Mouse (Mus musculus) lung, embryonic 15.5 days (tissue): Measurements from ENCODE around the gene Fbln1. TPM values are rescaled to one million over a fixed set of nuclear protein-coding genes. Genes with fewer than 3 reads are reported as not detected.

ENCODE experiments used
- ATAC-seq: fragments of 200-750 bp; cut with Nextera tagmentation; 2 replicates; pipeline ENCODE4 v1.8.0; 2017; ENCODE audit warnings: moderate number of reproducible peaks, borderline replicate concordance; ENCODE audit not compliant: low FRiP score, low TSS enrichment; ENCODE audit errors: extremely low read depth
- H3K27ac ChIP-seq: fragments of 300-500 bp; sonication (generic); 2 replicates; pipeline ENCODE4 v1.5.1; 2015; ENCODE audit warnings: moderate library complexity, mild to moderate bottlenecking, inconsistent platforms
- H3K27me3 ChIP-seq: fragments of 300-500 bp; sonication (generic); 2 replicates; pipeline ENCODE4 v1.6.1; 2015; ENCODE audit warnings: inconsistent platforms
- H3K36me3 ChIP-seq: fragments of 300-500 bp; sonication (generic); 2 replicates; pipeline ENCODE4 v1.6.1; 2015; ENCODE audit warnings: inconsistent platforms
- H3K4me1 ChIP-seq: fragments of 300-500 bp; sonication (generic); 2 replicates; pipeline ENCODE4 v1.6.1; 2015; ENCODE audit warnings: inconsistent platforms
- H3K4me2 ChIP-seq: fragments of 300-500 bp; sonication (generic); 2 replicates; pipeline ENCODE4 v1.6.1; 2015; ENCODE audit warnings: inconsistent platforms, mild to moderate bottlenecking, moderate library complexity
- H3K4me3 ChIP-seq: fragments of 300-500 bp; sonication (generic); 2 replicates; pipeline ENCODE4 v1.5.1; 2015; ENCODE audit warnings: mild to moderate bottlenecking, inconsistent platforms
- H3K9ac ChIP-seq: fragments of 300-500 bp; sonication (generic); 2 replicates; pipeline ENCODE4 v1.6.1; 2015; ENCODE audit warnings: inconsistent platforms
- H3K9me3 ChIP-seq: fragments of 300-500 bp; sonication (generic); 2 replicates; pipeline ENCODE4 v1.6.1; 2016; ENCODE audit warnings: inconsistent platforms
- WGBS: fragments of 180-500 bp; shearing (Covaris S2); methylation state at CpG from one replicate; pipeline ENCODE4 v1.1.7; 2015; 5-methylcytosine and 5-hydroxymethylcytosine counted together
- polyA plus RNA-seq: library from polyadenylated mRNA; unstranded; fragments of >200 nt; fragmentation: Nextera tagmentation; extraction: Ambion mirVana; gene quantifications from 2 replicates; pipeline ENCODE4 v1.2.1, GENCODE M21; 2015

Gene Fbln1
- polyA plus RNA-seq: 248 and 250 TPM in 2 replicates

- Histone ChIP-seq H3K27me3 (no peaks in the 10 kb centered on the region), H3K4me3 (peak within 1 kb of the TSS; percentile 63), H3K9me3 (no peaks in the 10 kb centered on the region), H3K4me2 (peak within 1 kb of the TSS; percentile 86), H3K9ac (peak within 1 kb of the TSS; percentile 75), H3K36me3 (peaks cover 11% of the 10 kb centered on the region; the same call in 1 of the 2 replicates), H3K4me1 (peaks cover 59% of the 10 kb centered on the region), H3K27ac (peak within 1 kb of the TSS; percentile 93)
- under 1% methylated on average over 56 of the region's 64 CpGs for WGBS
- ATAC-seq: peak; percentile 72
Observed at GRCm38 (mm10) chr15:85205792-85206702, at the start of gene Fbln1. TSS of gene Fbln1 (plus strand) at chr15:85205949.

GRCm38 (mm10) chr15:85156198-85156597 is 49.6 kb upstream of the Fbln1 start:
- Histone ChIP-seq H3K9me3 (no peaks in the 10 kb centered on the region), H3K4me3 (no peak overlapping the region), H3K36me3 (no peaks in the 10 kb centered on the region), H3K27ac (no peak overlapping the region), H3K27me3 (no peaks in the 10 kb centered on the region), H3K9ac (no peak overlapping the region), H3K4me1 (peaks cover 19% of the 10 kb centered on the region), H3K4me2 (no peak overlapping the region)
- ATAC-seq: no peak
- 33% methylated on average over 4 of the region's 4 CpGs for WGBS

GRCm38 (mm10) chr15:85161416-85161815 is 44.3 kb upstream of the Fbln1 start:
- no peak overlapping the region for H3K4me2 ChIP-seq
- H3K9ac ChIP-seq: no peak overlapping the region
- H3K36me3 ChIP-seq: no peaks in the 10 kb centered on the region
- H3K27me3 ChIP-seq: no peaks in the 10 kb centered on the region
- H3K27ac ChIP-seq: no peak overlapping the region
- ATAC-seq: no peak
- H3K9me3 ChIP-seq: no peaks in the 10 kb centered on the region
- peaks cover 25% of the 10 kb centered on the region for H3K4me1 ChIP-seq
- no peak overlapping the region for H3K4me3 ChIP-seq

- no peak for ATAC-seq
- no peaks in the 10 kb centered on the region for H3K27me3 ChIP-seq
- no peak overlapping the region for H3K9ac ChIP-seq
- no peak overlapping the region for H3K4me2 ChIP-seq
- WGBS: 34% methylated on average over 21 of the region's 21 CpGs
- H3K4me1 ChIP-seq: peaks cover 32% of the 10 kb centered on the region
- no peaks in the 10 kb centered on the region for H3K36me3 ChIP-seq
- peak overlapping the region; percentile 31 for H3K27ac ChIP-seq
- H3K9me3 ChIP-seq: no peaks in the 10 kb centered on the region
- no peak overlapping the region for H3K4me3 ChIP-seq
Observed at GRCm38 (mm10) chr15:85162693-85163663, 42.8 kb upstream of the Fbln1 start.

- Histone ChIP-seq H3K4me3 (no peak overlapping the region), H3K9me3 (no peaks in the 10 kb centered on the region), H3K27me3 (no peaks in the 10 kb centered on the region), H3K4me2 (no peak overlapping the region), H3K9ac (no peak overlapping the region), H3K36me3 (no peaks in the 10 kb centered on the region), H3K4me1 (peaks cover 33% of the 10 kb centered on the region), H3K27ac (peak overlapping the region; percentile 66)
- 35% methylated on average over 11 of the region's 11 CpGs for WGBS
- ATAC-seq: peak; percentile 75; the same call in 1 of the 2 replicates
Observed at GRCm38 (mm10) chr15:85166433-85166933, 39.3 kb upstream of the Fbln1 start.

- no peak overlapping the region for H3K9ac ChIP-seq
- WGBS: 49% methylated on average over 12 of the region's 12 CpGs
- no peak overlapping the region for H3K4me3 ChIP-seq
- no peak overlapping the region for H3K4me2 ChIP-seq
- H3K4me1 ChIP-seq: peaks cover 38% of the 10 kb centered on the region
- no peaks in the 10 kb centered on the region for H3K36me3 ChIP-seq
- no peaks in the 10 kb centered on the region for H3K27me3 ChIP-seq
- no peaks in the 10 kb centered on the region for H3K9me3 ChIP-seq
- no peak for ATAC-seq
- peak overlapping the region; percentile 66; the same call in 1 of the 2 replicates for H3K27ac ChIP-seq
Observed at GRCm38 (mm10) chr15:85167086-85167679, 38.6 kb upstream of the Fbln1 start.

- no peaks in the 10 kb centered on the region for H3K9me3 ChIP-seq
- H3K27ac ChIP-seq: no peak overlapping the region
- ATAC-seq: peak; percentile 93
- H3K4me1 ChIP-seq: peaks cover 27% of the 10 kb centered on the region
- H3K4me3 ChIP-seq: no peak overlapping the region
- H3K4me2 ChIP-seq: no peak overlapping the region
- 44% methylated on average over 2 of the region's 2 CpGs for WGBS
- H3K9ac ChIP-seq: no peak overlapping the region
- H3K36me3 ChIP-seq: no peaks in the 10 kb centered on the region
- H3K27me3 ChIP-seq: no peaks in the 10 kb centered on the region
Observed at GRCm38 (mm10) chr15:85172054-85172453, 33.7 kb upstream of the Fbln1 start.

GRCm38 (mm10) chr15:85173425-85173824 is 32.3 kb upstream of the Fbln1 start:
- no peak overlapping the region for H3K9ac ChIP-seq
- no peaks in the 10 kb centered on the region for H3K27me3 ChIP-seq
- H3K4me1 ChIP-seq: peaks cover 31% of the 10 kb centered on the region
- H3K27ac ChIP-seq: no peak overlapping the region
- no peaks in the 10 kb centered on the region for H3K36me3 ChIP-seq
- 68% methylated on average over 8 of the region's 8 CpGs for WGBS
- no peaks in the 10 kb centered on the region for H3K9me3 ChIP-seq
- no peak overlapping the region for H3K4me3 ChIP-seq
- no peak overlapping the region for H3K4me2 ChIP-seq
- no peak for ATAC-seq

GRCm38 (mm10) chr15:85174060-85174459 is 31.7 kb upstream of the Fbln1 start:
- ATAC-seq: no peak
- Histone ChIP-seq H3K27ac (no peak overlapping the region), H3K9ac (no peak overlapping the region)

GRCm38 (mm10) chr15:85177576-85177975 is 28.2 kb upstream of the Fbln1 start:
- no peak overlapping the region for H3K4me3 ChIP-seq
- no peak overlapping the region for H3K9ac ChIP-seq
- WGBS: 36% methylated on average over 8 of the region's 8 CpGs
- H3K27ac ChIP-seq: no peak overlapping the region
- ATAC-seq: no peak
- H3K36me3 ChIP-seq: no peaks in the 10 kb centered on the region
- H3K9me3 ChIP-seq: no peaks in the 10 kb centered on the region
- peaks cover 38% of the 10 kb centered on the region for H3K4me1 ChIP-seq
- H3K27me3 ChIP-seq: no peaks in the 10 kb centered on the region
- no peak overlapping the region for H3K4me2 ChIP-seq

More at GRCm38 (mm10) chr15:85174060-85174459, 31.7 kb upstream of the Fbln1 start:
- H3K27me3 ChIP-seq: no peaks in the 10 kb centered on the region
- peaks cover 37% of the 10 kb centered on the region for H3K4me1 ChIP-seq
- H3K4me2 ChIP-seq: no peak overlapping the region
- H3K4me3 ChIP-seq: no peak overlapping the region
- no peaks in the 10 kb centered on the region for H3K9me3 ChIP-seq
- H3K36me3 ChIP-seq: no peaks in the 10 kb centered on the region
- WGBS: 55% methylated on average over 10 of the region's 10 CpGs

GRCm38 (mm10) chr15:85178172-85178571 is 27.6 kb upstream of the Fbln1 start:
- Histone ChIP-seq H3K9me3 (no peaks in the 10 kb centered on the region), H3K4me3 (no peak overlapping the region), H3K27me3 (no peaks in the 10 kb centered on the region), H3K36me3 (no peaks in the 10 kb centered on the region), H3K27ac (no peak overlapping the region), H3K9ac (no peak overlapping the region), H3K4me1 (peaks cover 35% of the 10 kb centered on the region), H3K4me2 (no peak overlapping the region)
- 32% methylated on average over 6 of the region's 6 CpGs for WGBS
- ATAC-seq: no peak
